Mouse (Mus musculus) midbrain, postnatal 0 days (tissue): ENCODE measurements around the gene Snd1. TPM values are rescaled to one million over a fixed set of nuclear protein-coding genes. Genes with fewer than 3 reads are reported as not detected.

Source experiments
- ATAC-seq: fragments of 200-750 bp; cut with Nextera tagmentation; 2 replicates; pipeline ENCODE4 v1.8.0; 2017; ENCODE audit warnings: moderate number of reproducible peaks, mild to moderate bottlenecking, moderate TSS enrichment, moderate library complexity; ENCODE audit not compliant: low FRiP score
- DNase-seq: peaks from one replicate; pipeline ENCODE4 v3.0.0-alpha.2; 2015; ENCODE audit warnings: low spot score
- H3K27ac ChIP-seq: fragments of 300-500 bp; sonication (generic); 2 replicates; pipeline ENCODE4 v1.5.1; 2014; ENCODE audit warnings: low read depth, mild to moderate bottlenecking, low read length, mixed read lengths
- H3K27me3 ChIP-seq: fragments of 300-500 bp; sonication (generic); 2 replicates; pipeline ENCODE4 v1.6.1; 2014; ENCODE audit warnings: low read length, control low read depth, mixed read lengths; ENCODE audit not compliant: insufficient read depth
- H3K36me3 ChIP-seq: fragments of 300-500 bp; sonication (generic); 2 replicates; pipeline ENCODE4 v1.6.1; 2014; ENCODE audit warnings: low read length, control low read depth, mixed read lengths; ENCODE audit not compliant: insufficient read depth
- H3K4me1 ChIP-seq: fragments of 300-500 bp; sonication (generic); 2 replicates; pipeline ENCODE4 v1.6.1; 2014; ENCODE audit warnings: mild to moderate bottlenecking, control low read depth, antibody characterized with exemption, low read length, mixed read lengths; ENCODE audit not compliant: insufficient read depth
- H3K4me2 ChIP-seq: fragments of 300-500 bp; sonication (generic); 2 replicates; pipeline ENCODE4 v1.6.1; 2014; ENCODE audit warnings: low read depth, mild to moderate bottlenecking, low read length, mixed read lengths; ENCODE audit not compliant: poor library complexity, severe bottlenecking
- H3K4me3 ChIP-seq: fragments of 300-500 bp; sonication (generic); 2 replicates; pipeline ENCODE4 v1.5.1; 2014; ENCODE audit warnings: low read depth, mild to moderate bottlenecking, low read length, moderate library complexity
- H3K9ac ChIP-seq: fragments of 300-500 bp; sonication (generic); replicated peaks from 2 replicates; pipeline ENCODE4 v1.6.1; 2014; ENCODE audit warnings: mild to moderate bottlenecking, low read length, moderate library complexity, mixed read lengths; ENCODE audit not compliant: poor library complexity, severe bottlenecking
- H3K9me3 ChIP-seq: fragments of 300-500 bp; sonication (generic); 2 replicates; pipeline ENCODE4 v1.6.1; 2016; ENCODE audit warnings: low read length, control low read depth
- CTCF ChIP-seq: IDR thresholded peaks from 2 replicates; pipeline ENCODE4 v1.5.1; 2016; ENCODE audit warnings: antibody characterized with exemption, mild to moderate bottlenecking
- WGBS: fragments of 180-500 bp; shearing (Covaris S2); extraction: QIAGEN DNeasy Blood & Tissue Kit; methylation state at CpG from one replicate; pipeline ENCODE4 v1.1.7; 2014; 5-methylcytosine and 5-hydroxymethylcytosine counted together
- polyA plus RNA-seq: library from polyadenylated mRNA; unstranded; fragments of >200 nt; fragmentation: Nextera tagmentation; extraction: Ambion mirVana; gene quantifications from 2 replicates; pipeline ENCODE4 v1.2.1, GENCODE M21; 2015
- total RNA-seq: library from RNA; depleted of rRNA; stranded (reverse); fragments of >200 nt; gene quantifications from 2 replicates; pipeline ENCODE4 v1.2.3, GENCODE M21; 2014

Gene Snd1
- total and polyA plus RNA-seq, 2 experiments from 2014 or later = 70.6 to 81.1 TPM

DNA sequence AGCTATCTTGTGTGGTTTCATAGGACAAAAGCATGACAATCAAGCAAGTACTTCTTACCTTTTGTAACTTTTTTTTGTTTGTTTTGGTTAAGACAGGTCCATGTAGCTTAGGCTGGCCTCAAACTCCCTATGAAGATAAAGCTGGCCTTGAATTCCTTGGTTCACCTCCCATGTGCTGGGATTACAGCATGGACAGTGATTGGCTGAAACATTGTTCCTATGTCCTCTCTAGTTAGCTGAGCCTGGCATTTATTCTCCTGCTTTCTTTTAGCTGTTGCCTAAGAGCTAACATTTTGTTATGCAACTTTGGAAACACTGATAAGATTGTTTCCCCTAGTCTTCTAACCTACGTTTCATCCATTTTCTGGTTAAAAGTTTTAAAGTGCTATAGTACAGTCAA lies 262.7 kb downstream of the Snd1 start:
- Histone ChIP-seq H3K9ac (no peak overlapping the region), H3K9me3 (no peaks in the 10 kb centered on the region), H3K4me3 (no peak overlapping the region), H3K27me3 (no peaks in the 10 kb centered on the region), H3K36me3 (no peaks in the 10 kb centered on the region), H3K4me2 (no peak overlapping the region), H3K27ac (no peak overlapping the region), H3K4me1 (no peaks in the 10 kb centered on the region)
- 83% methylated on average over 1 of the region's 1 CpGs for WGBS
- no peak for ATAC-seq
- TF ChIP-seq CTCF = no peak
- no peak for DNase-seq

DNA sequence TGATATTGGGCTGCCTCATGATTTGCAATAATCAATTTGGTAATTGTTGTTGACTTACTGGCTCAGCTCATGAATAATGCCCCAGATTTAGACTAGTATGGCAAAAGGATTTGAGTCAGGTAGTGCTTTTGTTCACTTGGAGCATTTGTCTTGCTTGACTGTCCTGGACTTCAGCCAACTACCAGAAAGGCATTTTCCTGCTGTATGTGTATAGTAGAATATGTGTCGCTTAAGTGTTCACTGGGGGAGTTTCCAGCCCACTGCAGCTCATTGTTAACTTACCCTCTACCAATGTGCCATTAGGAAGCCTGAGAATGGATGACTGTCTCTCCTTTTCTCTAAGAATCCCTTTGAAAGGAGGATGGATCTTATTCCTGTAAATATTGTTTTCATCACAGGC lies 268.6 kb downstream of the Snd1 start:
- Histone ChIP-seq H3K4me1 (0 out of 2 replicates have a peak, but pooled peaks cover 3% of the 10 kb centered on the region), H3K9me3 (no peaks in the 10 kb centered on the region), H3K9ac (no peak overlapping the region), H3K27me3 (no peaks in the 10 kb centered on the region), H3K36me3 (no peaks in the 10 kb centered on the region), H3K4me3 (no peak overlapping the region), H3K4me2 (no peak overlapping the region), H3K27ac (no peak overlapping the region)
- DNase-seq = peak; percentile 56
- TF ChIP-seq CTCF = no peak
- 27% methylated on average over 1 of the region's 1 CpGs for WGBS
- no peak for ATAC-seq

DNA sequence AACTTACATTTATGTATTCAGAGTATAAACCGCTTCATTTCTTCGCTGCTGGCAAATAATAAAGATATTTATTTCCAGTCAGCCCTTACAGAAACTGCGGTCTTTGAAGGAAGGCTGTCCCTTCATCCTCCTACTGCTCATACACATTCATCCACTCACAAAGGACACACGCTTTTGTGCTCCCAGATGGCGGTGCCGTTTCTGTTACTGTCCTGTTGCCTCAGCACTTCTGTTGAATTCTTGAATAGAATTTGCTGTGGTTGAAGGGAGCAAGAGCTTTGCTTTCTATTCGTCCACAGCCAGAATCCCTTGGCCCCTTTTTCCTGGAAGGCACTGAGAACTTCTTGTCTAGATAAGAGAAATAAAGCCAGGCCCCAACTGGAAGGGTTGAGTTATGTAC lies 270.9 kb downstream of the Snd1 start:
- H3K27ac ChIP-seq = no peak overlapping the region
- no peak overlapping the region for H3K9ac ChIP-seq
- H3K9me3 ChIP-seq = no peaks in the 10 kb centered on the region
- no peaks in the 10 kb centered on the region for H3K27me3 ChIP-seq
- DNase-seq (no peak), ATAC-seq (no peak)
- no peak for TF ChIP-seq CTCF
- H3K4me3 ChIP-seq = no peak overlapping the region
- no peaks in the 10 kb centered on the region for H3K36me3 ChIP-seq
- no peak overlapping the region for H3K4me2 ChIP-seq
- 57% methylated on average over 7 of the region's 7 CpGs for WGBS
- H3K4me1 ChIP-seq = 0 out of 2 replicates have a peak, but pooled peaks cover 3% of the 10 kb centered on the region

DNA sequence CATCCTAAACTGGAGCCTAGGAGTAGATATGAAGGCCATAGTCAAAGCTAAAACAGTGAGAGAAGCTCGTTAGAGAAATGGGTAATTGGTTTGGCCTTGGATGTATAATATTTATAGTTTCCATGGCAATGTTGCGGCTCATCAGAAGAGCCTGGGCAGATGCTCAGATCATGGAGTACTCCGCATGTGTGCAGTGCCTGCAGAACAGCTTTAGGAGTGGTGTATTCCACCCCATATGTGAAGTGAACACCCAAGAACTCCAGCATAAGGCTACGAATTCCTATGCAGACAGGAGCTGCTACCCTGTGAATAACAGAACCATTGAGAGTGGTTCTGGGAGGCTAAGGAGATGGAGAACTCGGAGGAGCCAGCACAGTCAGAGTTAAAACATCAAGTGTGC lies 272.1 kb downstream of the Snd1 start:
- no peak for TF ChIP-seq CTCF
- DNase-seq (no peak), ATAC-seq (no peak)
- H3K4me3 ChIP-seq = no peak overlapping the region
- no peaks in the 10 kb centered on the region for H3K36me3 ChIP-seq
- H3K27me3 ChIP-seq = no peaks in the 10 kb centered on the region
- H3K9me3 ChIP-seq = no peaks in the 10 kb centered on the region
- 0 out of 2 replicates have a peak, but pooled peaks cover 3% of the 10 kb centered on the region for H3K4me1 ChIP-seq
- no peak overlapping the region for H3K9ac ChIP-seq
- no peak overlapping the region for H3K4me2 ChIP-seq
- WGBS = 84% methylated on average over 5 of the region's 5 CpGs
- H3K27ac ChIP-seq = no peak overlapping the region

DNA sequence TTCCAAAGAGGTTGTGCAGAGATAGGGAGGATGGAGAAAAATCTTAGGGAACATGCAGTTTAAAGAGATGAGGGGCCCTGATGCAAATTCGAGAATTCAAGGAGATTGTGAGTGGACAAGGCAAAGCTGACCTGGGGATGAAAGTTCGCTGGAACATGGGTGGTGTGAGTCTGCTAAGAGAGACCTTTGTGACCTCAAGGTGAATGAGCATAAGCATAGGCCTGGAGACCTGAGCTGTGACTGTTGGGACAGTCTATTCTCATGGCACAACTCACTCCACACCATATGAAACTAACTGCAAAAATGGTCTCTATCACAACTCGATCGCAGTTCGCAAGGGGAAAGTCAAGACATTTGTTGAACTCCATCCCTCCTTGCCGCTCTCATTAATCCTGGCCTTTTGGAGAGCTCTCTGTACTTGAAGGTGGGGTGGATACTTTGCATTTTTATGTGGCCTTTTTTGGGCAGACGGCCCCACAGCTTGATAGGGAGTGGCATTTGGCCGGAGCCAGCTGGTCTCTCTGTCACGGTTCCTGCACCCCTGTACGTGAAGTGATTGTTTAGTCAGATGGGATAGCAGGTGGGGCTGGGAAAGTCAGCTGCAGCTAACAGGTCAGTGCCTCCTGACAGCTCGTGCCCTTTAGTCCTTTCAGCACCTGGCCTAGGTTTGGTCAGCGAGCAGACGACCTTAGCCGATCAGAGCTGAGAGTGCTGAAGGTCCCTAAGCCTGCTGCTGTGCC lies 273.2 kb downstream of the Snd1 start:
- H3K9me3 ChIP-seq = no peaks in the 10 kb centered on the region
- 65% methylated on average over 14 of the region's 14 CpGs for WGBS
- no peak overlapping the region for H3K9ac ChIP-seq
- H3K27ac ChIP-seq = no peak overlapping the region
- H3K36me3 ChIP-seq = no peaks in the 10 kb centered on the region
- H3K4me3 ChIP-seq = no peak overlapping the region
- DNase-seq (peak; percentile 51), ATAC-seq (no peak)
- no peaks in the 10 kb centered on the region for H3K27me3 ChIP-seq
- 0 out of 2 replicates have a peak, but pooled peaks cover 3% of the 10 kb centered on the region for H3K4me1 ChIP-seq
- no peak for TF ChIP-seq CTCF
- H3K4me2 ChIP-seq = no peak overlapping the region

DNA sequence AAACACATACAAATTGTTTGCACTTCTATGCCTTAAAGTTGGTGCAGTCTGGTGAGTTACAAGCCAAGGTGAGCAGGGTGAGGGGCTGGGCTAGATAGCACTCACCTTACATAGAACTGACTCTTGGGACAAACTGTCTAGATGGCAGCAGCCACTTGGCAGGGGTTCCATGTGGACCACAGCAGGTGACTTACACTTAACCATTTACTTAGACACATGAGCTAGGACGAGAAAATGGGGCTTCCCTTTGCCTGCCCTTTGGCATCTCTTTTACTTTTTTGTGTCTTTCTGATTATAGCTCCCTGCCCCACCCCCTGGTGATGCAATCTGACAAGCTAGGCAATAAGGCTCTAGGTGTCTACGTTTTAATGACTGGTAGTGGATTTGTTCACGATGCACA lies 274.3 kb downstream of the Snd1 start:
- no peaks in the 10 kb centered on the region for H3K9me3 ChIP-seq
- ATAC-seq (no peak), DNase-seq (no peak)
- WGBS = 79% methylated on average over 3 of the region's 3 CpGs
- H3K36me3 ChIP-seq = no peaks in the 10 kb centered on the region
- no peak overlapping the region for H3K4me2 ChIP-seq
- no peak for TF ChIP-seq CTCF
- no peak overlapping the region for H3K9ac ChIP-seq
- no peak overlapping the region for H3K27ac ChIP-seq
- H3K4me3 ChIP-seq = no peak overlapping the region
- no peaks in the 10 kb centered on the region for H3K27me3 ChIP-seq
- 0 out of 2 replicates have a peak, but pooled peaks cover 3% of the 10 kb centered on the region for H3K4me1 ChIP-seq
